Mouse (Mus musculus): ENCODE data around the gene Olfr1367. TPM values are rescaled to one million over a fixed set of nuclear protein-coding genes. Genes with fewer than 3 reads are reported as not detected.

Gene Olfr1367
- not detected for total RNA-seq (2021)
- long read RNA-seq, experiment 1 = 0 reads
- long read RNA-seq, experiment 2 = 0 reads

GRCm38 (mm10) chr13:21346610-21347009 lies at the start of gene Olfr1367:
TSS of gene Olfr1367 (plus strand) at chr13:21346910.
- DNase-seq (ENCODE audit: low spot score in 2 of 2) = no peak

- DNase-seq (ENCODE audit: low spot score in 2 of 2) = no peak
Observed at GRCm38 (mm10) chr13:21298557-21298956, 48.2 kb upstream of the Olfr1367 start.

GRCm38 (mm10) chr13:21304483-21305066 lies 42.1 kb upstream of the Olfr1367 start:
- DNase-seq (ENCODE audit: low spot score in 2 of 2) = no peak

- no peak for DNase-seq (ENCODE audit: low spot score in 2 of 2)
Observed at GRCm38 (mm10) chr13:21309788-21310187, 36.9 kb upstream of the Olfr1367 start.

GRCm38 (mm10) chr13:21311926-21312325 lies 34.8 kb upstream of the Olfr1367 start, which contains the start of gene Gpx6:
TSS of gene Gpx6 (plus strand) at chr13:21312125.
- no peak for DNase-seq (ENCODE audit: low spot score in 2 of 2)

GRCm38 (mm10) chr13:21312854-21313253 lies 33.9 kb upstream of the Olfr1367 start:
- no peak for DNase-seq (ENCODE audit: low spot score in 2 of 2)

GRCm38 (mm10) chr13:21313903-21314302 lies 32.8 kb upstream of the Olfr1367 start:
- DNase-seq (ENCODE audit: low spot score in 2 of 2) = no peak

- DNase-seq (ENCODE audit: low spot score in 2 of 2) = no peak
Observed at GRCm38 (mm10) chr13:21320262-21320661, 26.4 kb upstream of the Olfr1367 start.

- no peak for DNase-seq (ENCODE audit: low spot score in 2 of 2)
Observed at GRCm38 (mm10) chr13:21321890-21322494, 24.7 kb upstream of the Olfr1367 start.

- no peak for DNase-seq (ENCODE audit: low spot score in 2 of 2)
Observed at GRCm38 (mm10) chr13:21322509-21323375, 24.0 kb upstream of the Olfr1367 start.

GRCm38 (mm10) chr13:21323405-21323804 lies 23.3 kb upstream of the Olfr1367 start:
- DNase-seq (ENCODE audit: low spot score in 2 of 2) = no peak

- no peak for DNase-seq (ENCODE audit: low spot score in 2 of 2)
Observed at GRCm38 (mm10) chr13:21326191-21326590, 20.5 kb upstream of the Olfr1367 start.

GRCm38 (mm10) chr13:21326657-21327211 lies 20.0 kb upstream of the Olfr1367 start:
- DNase-seq (ENCODE audit: low spot score in 2 of 2) = peak; percentile 58 to 68

GRCm38 (mm10) chr13:21327424-21327823 lies 19.3 kb upstream of the Olfr1367 start:
- DNase-seq (ENCODE audit: low spot score in 2 of 2) = no peak

GRCm38 (mm10) chr13:21350593-21350992 lies 3.9 kb downstream of the Olfr1367 start:
- no peak for DNase-seq (ENCODE audit: low spot score in 2 of 2)

GRCm38 (mm10) chr13:21362621-21363248 lies 16.0 kb downstream of the Olfr1367 start, which contains the start of gene Zscan12:
TSS of gene Zscan12 (plus strand) at chr13:21362820.
- peak; percentile 67 to 80 for DNase-seq (ENCODE audit: low spot score in 2 of 2)

- DNase-seq (ENCODE audit: low spot score in 2 of 2) = no peak
Observed at GRCm38 (mm10) chr13:21363719-21364118, 17.0 kb downstream of the Olfr1367 start.

GRCm38 (mm10) chr13:21366635-21367034 lies 19.9 kb downstream of the Olfr1367 start:
- no peak for DNase-seq (ENCODE audit: low spot score in 2 of 2)

- no peak for DNase-seq (ENCODE audit: low spot score in 2 of 2)
Observed at GRCm38 (mm10) chr13:21372700-21373099, 26.0 kb downstream of the Olfr1367 start.

- DNase-seq (ENCODE audit: low spot score in 2 of 2) = no peak
Observed at GRCm38 (mm10) chr13:21377773-21378172, 31.1 kb downstream of the Olfr1367 start.

- DNase-seq (ENCODE audit: low spot score in 2 of 2) = no peak
Observed at GRCm38 (mm10) chr13:21395211-21395610, 48.5 kb downstream of the Olfr1367 start.
